Mouse (Mus musculus): Measurements from ENCODE around the gene Galnt3.

Galnt3 gene

GRCm38 (mm10) chr2:66124591-66125271, at the start of gene Galnt3:
Gene Galnt3 (minus strand): TSS chr2:66124994.
- peak; percentile 35 for DNase-seq

- DNase-seq, result no peak
These were observed 48.3 kb upstream of the Galnt3 start for GRCm38 (mm10) chr2:66173134-66173533.

- no peak for DNase-seq
These were observed 46.8 kb upstream of the Galnt3 start for GRCm38 (mm10) chr2:66171643-66172042.

GRCm38 (mm10) chr2:66170721-66171120, 45.9 kb upstream of the Galnt3 start:
- no peak for DNase-seq

GRCm38 (mm10) chr2:66165025-66165424, 40.2 kb upstream of the Galnt3 start:
- DNase-seq, result no peak

GRCm38 (mm10) chr2:66158140-66158915, 33.5 kb upstream of the Galnt3 start:
- no peak for DNase-seq

GRCm38 (mm10) chr2:66151436-66151835, 26.6 kb upstream of the Galnt3 start:
- DNase-seq, result no peak

- no peak for DNase-seq
These were observed 25.7 kb upstream of the Galnt3 start for GRCm38 (mm10) chr2:66150531-66150930.

- DNase-seq, result no peak
These were observed 23.9 kb upstream of the Galnt3 start for GRCm38 (mm10) chr2:66148654-66149230.

- no peak for DNase-seq
These were observed 21.7 kb upstream of the Galnt3 start for GRCm38 (mm10) chr2:66146473-66146872.

GRCm38 (mm10) chr2:66144770-66145169, 20.0 kb upstream of the Galnt3 start:
- DNase-seq, result no peak

- DNase-seq, result no peak
These were observed 18.5 kb upstream of the Galnt3 start for GRCm38 (mm10) chr2:66143284-66143683.

- DNase-seq, result no peak
These were observed 17.9 kb upstream of the Galnt3 start for GRCm38 (mm10) chr2:66142711-66143110.

- no peak for DNase-seq
These were observed 17.5 kb upstream of the Galnt3 start for GRCm38 (mm10) chr2:66142268-66142667.

GRCm38 (mm10) chr2:66140246-66140645, 15.5 kb upstream of the Galnt3 start:
- DNase-seq, result no peak

- DNase-seq, result no peak
These were observed 7.2 kb upstream of the Galnt3 start for GRCm38 (mm10) chr2:66131862-66132544.

GRCm38 (mm10) chr2:66128941-66129340, 4.1 kb upstream of the Galnt3 start:
- DNase-seq, result no peak

- no peak for DNase-seq
These were observed 2.7 kb upstream of the Galnt3 start for GRCm38 (mm10) chr2:66127541-66127940.

- no peak for DNase-seq
These were observed 2.1 kb upstream of the Galnt3 start for GRCm38 (mm10) chr2:66126936-66127335.

GRCm38 (mm10) chr2:66123756-66124589, 821 bp downstream of the Galnt3 start:
- peak; percentile 20 for DNase-seq

- no peak for DNase-seq
These were observed 7.1 kb downstream of the Galnt3 start for GRCm38 (mm10) chr2:66117686-66118085.

- DNase-seq, result no peak
These were observed 16.8 kb downstream of the Galnt3 start for GRCm38 (mm10) chr2:66107864-66108514.
